Mouse (Mus musculus) effector memory CD4-positive, alpha-beta T cell, adult 5 months (primary cell): ENCODE results near the gene Rrm2. TPM values are rescaled to one million over a fixed set of nuclear protein-coding genes. Genes with fewer than 3 reads are reported as not detected.

Experiments used
- polyA plus RNA-seq: library from polyadenylated mRNA; unstranded; fragments of 100-300 nt; shearing (Covaris generic); gene quantifications from one replicate; pipeline ENCODE4 v1.2.1, GENCODE M21; 2017

The Rrm2 gene
- polyA plus RNA-seq = 6.8 TPM

DNA sequence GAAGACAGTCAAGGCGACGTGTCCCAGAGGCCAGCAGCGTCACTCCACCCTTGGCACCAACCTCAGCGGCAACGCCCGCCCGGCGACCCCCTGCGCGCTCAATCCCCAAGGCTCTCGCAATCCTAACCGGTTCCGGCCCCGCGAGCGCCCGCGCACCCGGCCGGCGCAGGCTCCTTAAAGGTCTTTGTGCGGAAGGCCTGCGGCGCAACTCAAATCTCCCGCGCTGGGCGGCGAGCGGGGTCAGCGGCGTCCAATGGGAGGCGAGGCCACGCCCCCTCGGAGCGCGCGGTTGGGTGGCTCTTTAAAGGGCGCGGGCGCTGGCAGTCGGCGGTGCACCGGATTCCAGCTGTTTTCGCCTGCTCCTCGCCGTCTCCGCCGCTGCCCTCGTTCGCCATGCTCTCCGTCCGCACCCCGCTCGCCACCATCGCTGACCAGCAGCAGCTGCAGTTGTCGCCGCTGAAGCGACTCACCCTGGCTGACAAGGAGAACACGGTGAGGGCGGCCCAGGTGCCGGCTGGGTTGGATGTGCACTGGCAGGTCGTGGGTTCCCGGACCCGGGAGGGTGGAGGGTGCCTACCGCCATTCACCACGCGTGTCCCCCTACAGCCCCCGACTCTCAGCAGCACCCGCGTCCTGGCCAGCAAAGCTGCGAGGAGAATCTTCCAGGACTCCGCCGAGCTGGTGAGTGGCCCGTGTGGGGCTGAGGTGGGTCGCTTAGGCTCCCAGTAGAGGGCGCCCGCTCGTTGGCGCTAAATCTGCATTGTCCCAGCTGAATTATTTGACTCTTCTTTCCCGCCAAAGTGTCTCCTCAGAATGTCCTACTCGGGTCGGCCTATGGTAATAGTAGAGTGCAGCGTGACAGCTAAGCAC lies at the start of gene Rrm2:
TSS of gene Rrm2 (plus strand) at position 288 of the 870 bp plus-strand sequence.

DNA sequence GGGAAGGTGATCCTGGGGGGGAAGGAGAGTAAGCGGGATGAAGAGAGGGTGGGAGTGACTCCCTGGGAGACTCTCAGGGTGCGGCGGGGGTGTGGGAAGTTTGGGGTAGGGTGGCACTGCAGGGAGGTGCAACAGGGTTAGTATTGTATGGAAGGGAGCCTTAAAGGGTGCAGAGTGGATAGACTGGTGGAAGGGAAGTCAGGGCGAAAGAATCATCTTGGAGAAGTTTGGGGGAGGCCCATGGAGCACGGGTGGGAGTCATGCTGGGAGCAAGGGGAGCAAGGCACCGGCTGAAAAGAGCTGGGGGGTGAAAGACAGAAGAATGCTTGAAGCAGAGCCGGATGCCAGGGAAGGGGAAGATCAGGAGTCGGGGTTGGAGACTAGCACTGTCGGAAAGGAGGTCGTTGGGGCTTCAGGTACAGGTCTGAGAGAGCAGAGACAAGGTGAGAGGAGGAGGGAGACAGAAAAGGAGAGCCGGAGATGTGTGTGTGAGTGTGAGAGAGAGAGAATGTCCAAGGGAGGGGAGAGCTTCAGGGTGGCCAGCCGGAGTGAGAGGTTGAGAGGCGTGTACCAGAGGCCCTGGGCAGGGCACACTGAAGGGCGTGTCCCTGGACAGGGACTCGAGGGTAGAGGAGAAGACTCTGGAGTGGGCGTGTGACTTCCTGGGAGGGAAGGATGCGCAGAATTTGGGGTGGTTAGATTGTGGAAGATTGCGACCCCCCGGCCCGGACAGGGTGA lies 26.6 kb upstream of the Rrm2 start, which contains the start of gene Cys1:
TSS of gene Cys1 (minus strand) at position 528 of the 738 bp plus-strand sequence.

Other genes with a start within 250 kb of the Rrm2 start
- 52.6 TPM for gene Taf1b, start 209.9 kb upstream of the Rrm2 start, polyA plus RNA-seq
- gene Grhl1, start 136.0 kb upstream of the Rrm2 start, polyA plus RNA-seq = 4.1 TPM
- gene Klf11, start 57.0 kb upstream of the Rrm2 start, polyA plus RNA-seq = 24.1 TPM
- gene Cys1, start 26.4 kb upstream of the Rrm2 start, polyA plus RNA-seq = not detected
- gene Mboat2, start 122.6 kb downstream of the Rrm2 start, polyA plus RNA-seq = 0.21 TPM